Mouse (Mus musculus) heart, adult 2 months (tissue): ENCODE measurements around the gene Epb41l3.

Experiments used
- CTCF ChIP-seq: fragments of 200-600 bp; IDR thresholded peaks from 2 replicates; pipeline ENCODE4 v1.8.1; 2022; ENCODE audit warnings: antibody characterized with exemption, mild to moderate bottlenecking, moderate library complexity
- POLR2A ChIP-seq: fragments of 200-500 bp; IDR thresholded peaks from 2 replicates; pipeline ENCODE4 v1.6.1; 2011; ENCODE audit warnings: mild to moderate bottlenecking, low read depth, low read length, control low read depth; ENCODE audit not compliant: insufficient read depth

DNA sequence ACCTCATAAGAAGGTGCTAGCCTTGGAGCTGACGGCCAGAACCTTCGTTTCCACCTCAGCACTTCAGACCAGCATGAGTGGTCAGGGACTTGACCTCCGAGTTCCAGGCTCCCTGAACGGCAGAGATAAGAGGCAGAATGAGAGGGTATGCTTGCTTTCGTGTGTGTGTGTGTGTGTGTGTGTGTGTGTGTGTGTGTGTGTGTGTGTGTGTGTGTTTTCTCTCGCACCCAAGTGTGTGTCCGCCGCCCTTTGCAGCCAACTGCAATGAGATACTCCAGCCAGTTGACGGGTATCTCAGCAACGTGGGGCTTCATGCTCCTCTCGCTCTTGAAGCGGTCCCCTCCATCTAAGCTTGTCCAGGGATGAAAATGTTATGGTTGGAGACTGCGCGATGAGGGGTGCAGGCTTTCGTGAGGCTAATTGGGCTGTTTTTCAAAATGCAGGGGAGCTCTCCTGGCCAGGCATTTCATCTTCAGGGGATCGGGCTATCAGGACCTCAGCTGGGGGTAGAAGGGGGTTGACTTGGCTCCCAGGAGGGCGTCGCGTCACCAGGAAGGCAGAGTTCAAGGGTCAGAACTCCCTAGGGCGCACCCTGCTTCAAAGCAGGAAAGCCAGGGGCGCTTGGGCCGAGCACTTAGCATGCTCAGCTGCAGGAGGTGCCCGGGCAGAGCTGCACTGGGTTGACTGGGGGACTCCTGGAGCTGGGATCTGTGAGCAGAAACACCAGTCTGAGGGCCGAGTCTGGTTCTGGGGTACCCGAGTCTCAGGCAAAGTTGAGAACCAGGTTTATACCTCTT is 1.5 kb downstream of the Epb41l3 start:
- TF ChIP-seq CTCF: no peak
- TF ChIP-seq POLR2A: no peak
